Mouse (Mus musculus): ENCODE measurements at regions not wholly inside any gene's neighbourhood (a gene's known extent, or its start where the extent isn't known, plus 50 kb on each side); places are given as distances from the start of the nearest gene placed in this dataset.

DNA sequence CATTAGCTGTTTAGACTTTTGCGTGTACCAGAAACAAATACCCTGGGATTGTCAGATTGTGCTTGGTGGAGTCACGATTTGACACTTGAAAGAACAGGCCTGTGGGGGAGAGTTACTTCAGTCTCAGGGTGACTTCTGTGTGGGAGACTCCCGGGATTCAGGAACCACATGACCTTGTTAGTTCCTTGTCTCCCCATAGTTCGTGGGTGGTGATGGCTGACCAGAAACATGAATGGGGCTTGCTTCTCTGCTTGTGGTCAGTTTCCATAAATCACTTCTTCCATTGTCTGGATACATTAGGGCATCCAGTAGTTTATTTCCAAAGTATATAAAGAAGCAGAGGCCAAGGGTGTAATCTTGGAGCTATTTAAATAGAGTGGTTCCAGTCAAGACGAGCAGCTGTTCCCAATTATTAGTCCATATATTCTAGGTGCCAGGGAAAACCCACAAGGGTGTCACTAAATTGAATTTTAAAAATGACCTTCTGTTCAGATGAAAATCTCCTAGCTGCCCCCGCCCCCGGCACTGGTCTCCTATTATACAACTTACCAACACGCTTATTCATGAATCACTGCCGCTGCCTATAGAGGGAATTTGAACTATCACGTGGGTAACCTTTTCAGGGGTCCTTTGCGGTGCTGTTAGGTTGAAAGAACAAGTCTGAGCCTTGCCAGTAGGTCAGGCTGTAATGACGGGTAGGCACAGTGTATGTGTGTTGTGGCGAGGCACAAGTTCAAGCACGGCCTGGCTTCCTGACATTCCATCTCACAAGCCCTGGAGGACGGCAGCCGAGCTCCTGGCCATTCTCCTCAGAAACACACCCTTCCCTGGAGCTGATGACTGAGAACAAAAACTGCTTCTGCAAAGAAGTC is 270.1 kb upstream of the Bmper start:
- no peak for TF ChIP-seq CTCF (IDR thresholded peaks at IDR 0.05; ENCODE audit: borderline replicate concordance, control insufficient read depth, extremely low read depth, insufficient read depth, low read length, poor library complexity)
- no peak for TF ChIP-seq POLR2A (IDR thresholded peaks at IDR 0.05; ENCODE audit: control insufficient read depth, extremely low read depth, insufficient read depth, low read length, poor library complexity)
